Mouse (Mus musculus) megakaryocyte, embryonic 14.5 days (primary cell): ENCODE data around the gene Col4a3bp.

Source experiments
- FLI1 ChIP-seq: IDR thresholded peaks from 2 replicates; pipeline ENCODE4 v1.6.1; 2012; ENCODE audit warnings: low read length, inconsistent platforms, mixed read lengths
- GATA1 ChIP-seq: IDR thresholded peaks from 3 replicates; pipeline ENCODE4 v1.6.1; 2012; ENCODE audit warnings: mixed read lengths, low read length, inconsistent platforms, borderline replicate concordance

- TF ChIP-seq GATA1 (no peak), FLI1 (no peak)
Observed at GRCm38 (mm10) chr13:96673817-96674216, 131.4 kb downstream of the Col4a3bp start.
